Mouse (Mus musculus) adrenal gland, postnatal 0 days (tissue): ENCODE data around the gene Tmem151b. TPM values are rescaled to one million over a fixed set of nuclear protein-coding genes. Genes with fewer than 3 reads are reported as not detected.

Experiments used
- polyA plus RNA-seq: library from polyadenylated mRNA; unstranded; fragments of >200 nt; fragmentation: Nextera tagmentation; extraction: Ambion mirVana; gene quantifications from 2 replicates; pipeline ENCODE4 v1.2.1, GENCODE M21; 2015

Gene Tmem151b
- 1.2 and 5.1 TPM in 2 replicates for polyA plus RNA-seq

GRCm38 (mm10) chr17:45549617-45550181 is at the start of gene Tmem151b:
Tmem151b (minus strand) TSS chr17:45549677.

GRCm38 (mm10) chr17:45573087-45573779 is 23.8 kb upstream of the Tmem151b start, which contains the start of gene Hsp90ab1:
Hsp90ab1 (minus strand) TSS chr17:45573271.

GRCm38 (mm10) chr17:45563655-45564530 is 14.4 kb upstream of the Tmem151b start, which contains the start of gene Slc35b2:
Slc35b2 (plus strand) TSS chr17:45563874.

GRCm38 (mm10) chr17:45555452-45556106 is 6.1 kb upstream of the Tmem151b start, which contains the start of gene Nfkbie:
Nfkbie (plus strand) TSS chr17:45555703.

GRCm38 (mm10) chr17:45523263-45523662 is 26.2 kb downstream of the Tmem151b start, which contains the start of gene Tcte1:
Tcte1 (plus strand) TSS chr17:45523434.

GRCm38 (mm10) chr17:45506700-45507189 is 42.7 kb downstream of the Tmem151b start, which contains the start of gene Aars2:
Aars2 (plus strand) TSS chr17:45506841.

Other genes starting within 250 kb of the Tmem151b start
- gene Cdc5l, start 115.9 kb downstream of the Tmem151b start, polyA plus RNA-seq: 24.7 and 31.6 TPM in 2 replicates
- 0.39 and 2.3 TPM in 2 replicates for gene Spats1, start 74.3 kb downstream of the Tmem151b start, polyA plus RNA-seq
- 5.1 and 8.6 TPM in 2 replicates for gene Aars2, start 42.8 kb downstream of the Tmem151b start, polyA plus RNA-seq
- gene Tcte1, start 26.2 kb downstream of the Tmem151b start, polyA plus RNA-seq: 0.06 and 0.47 TPM in 2 replicates
- 3.6 and 4.3 TPM in 2 replicates for gene Nfkbie, start 6.0 kb upstream of the Tmem151b start, polyA plus RNA-seq
- 143 and 167 TPM in 2 replicates for gene Slc35b2, start 14.2 kb upstream of the Tmem151b start, polyA plus RNA-seq
- gene Hsp90ab1, start 23.6 kb upstream of the Tmem151b start, polyA plus RNA-seq: 726 and 876 TPM in 2 replicates
- gene Slc29a1, start 49.9 kb upstream of the Tmem151b start, polyA plus RNA-seq: 94.3 and 154 TPM in 2 replicates
- 0.17 and 0.74 TPM in 2 replicates for gene Mymx, start 52.4 kb upstream of the Tmem151b start, polyA plus RNA-seq
- 0.10 and 0.76 TPM in 2 replicates for gene Capn11, start 109.6 kb upstream of the Tmem151b start, polyA plus RNA-seq
- gene Mrpl14, start 136.6 kb upstream of the Tmem151b start, polyA plus RNA-seq: 265 and 310 TPM in 2 replicates
- 26.0 and 27.7 TPM in 2 replicates for gene Tmem63b, start 137.2 kb upstream of the Tmem151b start, polyA plus RNA-seq
- gene 1600014C23Rik, start 184.2 kb upstream of the Tmem151b start, polyA plus RNA-seq: not detected in 2 replicates